ENCODE assay signal across 7 mouse cellular contexts in the genomic region with DNA sequence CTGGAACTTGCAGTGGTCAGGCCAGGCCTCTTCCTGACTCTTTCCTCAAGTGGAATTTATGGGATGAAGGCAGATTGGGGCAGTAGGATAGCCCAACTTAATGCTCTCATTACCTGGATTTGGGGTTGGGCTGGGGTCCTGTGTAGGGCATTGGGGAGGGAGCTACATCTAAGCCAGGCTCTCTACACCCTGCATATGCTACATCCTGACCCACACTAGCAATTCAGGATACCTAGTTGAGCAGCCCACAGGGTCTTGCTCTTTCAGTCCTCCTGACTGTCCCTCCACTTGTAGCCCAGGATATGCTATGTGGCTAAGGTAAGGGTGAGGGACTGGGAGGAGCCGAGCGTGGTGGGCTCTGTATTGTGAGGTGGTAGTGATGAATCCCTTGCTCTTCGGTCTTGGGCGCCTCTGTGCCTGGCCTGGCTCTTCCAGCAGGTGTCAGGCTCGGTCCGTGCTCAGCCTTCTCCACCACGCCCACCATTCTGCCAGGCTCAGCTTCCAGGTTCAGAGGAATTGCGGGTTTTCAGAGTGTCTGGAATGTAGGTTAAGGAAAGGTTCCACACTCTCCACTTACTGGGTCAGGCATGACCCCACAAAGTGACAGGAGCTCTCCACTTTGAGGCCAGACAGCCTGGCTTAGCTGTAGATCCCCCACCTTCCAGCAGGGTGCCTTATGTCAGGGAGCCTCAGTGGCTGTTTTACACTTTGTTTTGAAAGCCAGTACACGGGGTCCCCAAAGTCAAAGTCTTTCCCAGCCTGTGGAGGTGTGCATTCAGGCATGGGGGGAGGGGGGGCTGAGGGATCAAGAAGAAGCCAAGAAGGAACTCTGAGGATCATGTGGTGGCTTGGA. TPM values are rescaled to one million over a fixed set of nuclear protein-coding genes. Genes with fewer than 3 reads are reported as not detected.
DNase-seq lines count a peak whose midpoint lies in the region; ATAC-seq and TF ChIP-seq lines count a peak whose summit lies in the region.

No protein-coding gene starts in this region.

- no peak overlapping the region for H3K4me2 ChIP-seq in forebrain, embryonic 16.5 days (ENCODE audit: low read length)
- H3K4me2 ChIP-seq in neural tube, embryonic 12.5 days (replicated peaks) = no peak overlapping the region

- H3K4me3 ChIP-seq in spleen, adult 2 months (ENCODE audit: extremely low read depth, insufficient read depth, insufficient read length) = no peak overlapping the region
- no peak overlapping the region for H3K4me3 ChIP-seq in cerebellum, adult 2 months (replicated peaks; ENCODE audit: insufficient read depth, low read depth, low read length)
- H3K4me3 ChIP-seq in forebrain, embryonic 16.5 days (replicated peaks; ENCODE audit: low read length) = no peak overlapping the region
- H3K4me3 ChIP-seq in neural tube, embryonic 12.5 days = no peak overlapping the region

- 8% methylated on average over 9 of the region's 9 CpGs for WGBS in spleen, adult 2 months
- WGBS in cerebellum, adult 2 months = 5% methylated on average over 9 of the region's 9 CpGs
- 5% methylated on average over 9 of the region's 9 CpGs for WGBS in forebrain, embryonic 16.5 days
- 8% methylated on average over 9 of the region's 9 CpGs for WGBS in neural tube, embryonic 12.5 days

- no peaks in the 10 kb centered on the region for H3K9me3 ChIP-seq in forebrain, embryonic 16.5 days (ENCODE audit: control insufficient read depth, low read length)
- H3K9me3 ChIP-seq in neural tube, embryonic 12.5 days = no peaks in the 10 kb centered on the region

- peak; percentile 26; the same call in 1 of the 2 replicates for TF ChIP-seq CTCF in spleen, adult 2 months (IDR thresholded peaks at IDR 0.05; ENCODE audit: extremely low read depth, insufficient read depth, insufficient read length, insufficient replicate concordance)
- TF ChIP-seq CTCF in cerebellum, adult 2 months (IDR thresholded peaks at IDR 0.05; ENCODE audit: borderline replicate concordance, insufficient read depth, low read depth, low read length) = peak; percentile 96

- TF ChIP-seq POLR2A in spleen, adult 2 months (IDR thresholded peaks at IDR 0.05; ENCODE audit: low read depth, low read length) = no peak
- TF ChIP-seq POLR2A in cerebellum, adult 2 months (IDR thresholded peaks at IDR 0.05; ENCODE audit: borderline replicate concordance, insufficient read depth, low read length) = no peak

- H3K9ac ChIP-seq in forebrain, embryonic 16.5 days (replicated peaks; ENCODE audit: low read depth, low read length) = no peak overlapping the region
- no peak overlapping the region for H3K9ac ChIP-seq in neural tube, embryonic 12.5 days

- ATAC-seq in forebrain, embryonic 16.5 days = peak; percentile 81
- peak; percentile 65 for ATAC-seq in neural tube, embryonic 12.5 days (ENCODE audit: low FRiP score, low read depth)

- no peak overlapping the region for H3K27ac ChIP-seq in spleen, adult 2 months (ENCODE audit: insufficient read depth, low read length)
- no peak overlapping the region for H3K27ac ChIP-seq in cerebellum, adult 2 months (ENCODE audit: insufficient read depth, low read length)
- no peak overlapping the region for H3K27ac ChIP-seq in forebrain, embryonic 16.5 days (ENCODE audit: low read length)
- H3K27ac ChIP-seq in neural tube, embryonic 12.5 days = no peak overlapping the region

- H3K27me3 ChIP-seq in spleen, adult 2 months (ENCODE audit: control insufficient read depth, insufficient read depth, low read length) = no peaks in the 10 kb centered on the region
- H3K27me3 ChIP-seq in cerebellum, adult 2 months (ENCODE audit: control insufficient read depth, insufficient read depth, low read length) = no peaks in the 10 kb centered on the region
- H3K27me3 ChIP-seq in forebrain, embryonic 16.5 days (replicated peaks; ENCODE audit: control insufficient read depth, insufficient read depth, low read length) = peaks cover 20% of the 10 kb centered on the region
- peaks cover 41% of the 10 kb centered on the region for H3K27me3 ChIP-seq in neural tube, embryonic 12.5 days (replicated peaks)

- H3K36me3 ChIP-seq in spleen, adult 2 months (ENCODE audit: control insufficient read depth, insufficient read depth, low read length) = no peaks in the 10 kb centered on the region
- H3K36me3 ChIP-seq in forebrain, embryonic 16.5 days (ENCODE audit: control insufficient read depth, insufficient read depth) = no peaks in the 10 kb centered on the region
- H3K36me3 ChIP-seq in neural tube, embryonic 12.5 days = no peaks in the 10 kb centered on the region

- H3K4me1 ChIP-seq in spleen, adult 2 months (ENCODE audit: control insufficient read depth, insufficient read depth, insufficient read length) = no peaks in the 10 kb centered on the region
- H3K4me1 ChIP-seq in cerebellum, adult 2 months (ENCODE audit: control insufficient read depth, insufficient read depth, low read length) = no peaks in the 10 kb centered on the region
- peaks cover 4% of the 10 kb centered on the region; the same call in 1 of the 2 replicates for H3K4me1 ChIP-seq in forebrain, embryonic 16.5 days (replicated peaks; ENCODE audit: control insufficient read depth, insufficient read depth, low read length)
- peaks cover 4% of the 10 kb centered on the region for H3K4me1 ChIP-seq in neural tube, embryonic 12.5 days

- no peak for DNase-seq in spleen, adult 2 months (ENCODE audit: low read depth in 1 of 2, low spot score in 2 of 2)
- DNase-seq in spleen, postnatal 36 days (ENCODE audit: low spot score in 2 of 2) = no peak
- peak; percentile 40 to 60 for DNase-seq in cerebellum, adult 2 months
- peak; percentile 45 for DNase-seq in layer of hippocampus, adult 9-11 months
- DNase-seq in spleen, adult 18-20 months = no peak

RNA-seq across cellular contexts. Expression of a gene that starts 1.1 kb away (rescaled TPM):
- polyA plus RNA-seq in spleen, adult 2 months (2012; rRNA removed) = 436 and 459 TPM in 2 replicates
- polyA plus RNA-seq in cerebellum, adult 2 months (2012; rRNA removed) = 26.6 and 28.6 TPM in 2 replicates
- polyA plus RNA-seq in forebrain, embryonic 16.5 days (2015; fragmentation: Nextera tagmentation; extraction: Ambion mirVana) = 13.9 and 17.6 TPM in 2 replicates
- 19.6 and 21.3 TPM in 2 replicates for polyA plus RNA-seq in neural tube, embryonic 12.5 days (2016; fragmentation: Nextera tagmentation; extraction: Ambion mirVana)

RNA-seq across cellular contexts. Expression of a gene that starts 4.7 kb away (rescaled TPM):
- polyA plus RNA-seq in spleen, adult 2 months (2012; rRNA removed) = 214 and 227 TPM in 2 replicates
- 30.2 and 34.0 TPM in 2 replicates for polyA plus RNA-seq in cerebellum, adult 2 months (2012; rRNA removed)
- 16.8 and 24.6 TPM in 2 replicates for polyA plus RNA-seq in forebrain, embryonic 16.5 days (2015; fragmentation: Nextera tagmentation; extraction: Ambion mirVana)
- polyA plus RNA-seq in neural tube, embryonic 12.5 days (2016; fragmentation: Nextera tagmentation; extraction: Ambion mirVana) = 17.4 and 21.0 TPM in 2 replicates

RNA-seq across cellular contexts. Expression of a gene that starts 7.9 kb away (rescaled TPM):
- polyA plus RNA-seq in spleen, adult 2 months (2012; rRNA removed) = 284 and 304 TPM in 2 replicates
- 41.8 and 46.8 TPM in 2 replicates for polyA plus RNA-seq in cerebellum, adult 2 months (2012; rRNA removed)
- polyA plus RNA-seq in forebrain, embryonic 16.5 days (2015; fragmentation: Nextera tagmentation; extraction: Ambion mirVana) = 24.1 and 32.0 TPM in 2 replicates
- 32.6 and 34.9 TPM in 2 replicates for polyA plus RNA-seq in neural tube, embryonic 12.5 days (2016; fragmentation: Nextera tagmentation; extraction: Ambion mirVana)

RNA-seq across cellular contexts. Expression of a gene that starts 58.1 kb away (rescaled TPM):
- 2.7 and 6.1 TPM in 2 replicates for polyA plus RNA-seq in spleen, adult 2 months (2012; rRNA removed)
- polyA plus RNA-seq in cerebellum, adult 2 months (2012; rRNA removed) = 29.1 and 35.4 TPM in 2 replicates
- polyA plus RNA-seq in forebrain, embryonic 16.5 days (2015; fragmentation: Nextera tagmentation; extraction: Ambion mirVana) = 12.3 and 13.1 TPM in 2 replicates
- polyA plus RNA-seq in neural tube, embryonic 12.5 days (2016; fragmentation: Nextera tagmentation; extraction: Ambion mirVana) = 22.0 and 30.3 TPM in 2 replicates

Comparison
In these comparisons a context has a peak if more than half of its experiments do, and no peak if none do; other contexts are left out.
1. DNase-seq: peak in cerebellum, adult 2 months (2 of 2) and layer of hippocampus, adult 9-11 months (single experiment); none in spleen, adult 2 months (0 of 2), spleen, postnatal 36 days (0 of 2) and spleen, adult 18-20 months (0 of 2).
2. RNA of a gene that starts 1.1 kb away (polyA plus RNA-seq): 436 to 459 TPM in spleen, adult 2 months; 26.6 to 28.6 TPM in cerebellum, adult 2 months, 19.6 to 21.3 TPM in neural tube, embryonic 12.5 days and 13.9 to 17.6 TPM in forebrain, embryonic 16.5 days; every median in the first group is over 10 times any median in the second.